Mouse (Mus musculus) brain, embryonic 14.5 days (tissue): ENCODE measurements around the gene Endov.

Experiments used
- CTCF ChIP-seq: fragments of 200-500 bp; IDR thresholded peaks from 2 replicates; pipeline ENCODE4 v1.5.1; 2012; ENCODE audit warnings: inconsistent platforms, mild to moderate bottlenecking, moderate library complexity, borderline replicate concordance; ENCODE audit not compliant: insufficient read depth, insufficient read length; ENCODE audit errors: extremely low read depth
- POLR2A ChIP-seq: fragments of 200-500 bp; IDR thresholded peaks from 2 replicates; pipeline ENCODE4 v1.6.1; 2012; ENCODE audit warnings: mild to moderate bottlenecking, inconsistent platforms, borderline replicate concordance; ENCODE audit not compliant: poor library complexity, insufficient read depth, insufficient read length, severe bottlenecking; ENCODE audit errors: extremely low read depth

GRCm38 (mm10) chr11:119550546-119551335 is 59.6 kb downstream of the Endov start:
- TF ChIP-seq CTCF (no peak), POLR2A (no peak)
